Mouse (Mus musculus): ENCODE measurements at regions not wholly inside any gene's neighbourhood (a gene's known extent, or its start where the extent isn't known, plus 50 kb on each side); places are given as distances from the start of the nearest gene placed in this dataset.

GRCm38 (mm10) chr19:21106766-21107165 is 152.8 kb upstream of the Tmc1 start:
- TF ChIP-seq CTCF (IDR thresholded peaks at IDR 0.05; ENCODE audit: borderline replicate concordance, insufficient read depth, low read depth, low read length) (no peak), POLR2A (IDR thresholded peaks at IDR 0.05; ENCODE audit: borderline replicate concordance, insufficient read depth, low read length) (no peak)

Measured in cerebellum, adult 2 months (tissue).